Mouse (Mus musculus): ENCODE results near the gene Rasal2. TPM values are rescaled to one million over a fixed set of nuclear protein-coding genes. Genes with fewer than 3 reads are reported as not detected.
A peak's percentile ranks its signal among the peaks of the same experiment; 100 is the strongest.

The Rasal2 gene
- total RNA-seq, 2 experiments from 2014 or later = 33.0 to 36.5 TPM

DNA sequence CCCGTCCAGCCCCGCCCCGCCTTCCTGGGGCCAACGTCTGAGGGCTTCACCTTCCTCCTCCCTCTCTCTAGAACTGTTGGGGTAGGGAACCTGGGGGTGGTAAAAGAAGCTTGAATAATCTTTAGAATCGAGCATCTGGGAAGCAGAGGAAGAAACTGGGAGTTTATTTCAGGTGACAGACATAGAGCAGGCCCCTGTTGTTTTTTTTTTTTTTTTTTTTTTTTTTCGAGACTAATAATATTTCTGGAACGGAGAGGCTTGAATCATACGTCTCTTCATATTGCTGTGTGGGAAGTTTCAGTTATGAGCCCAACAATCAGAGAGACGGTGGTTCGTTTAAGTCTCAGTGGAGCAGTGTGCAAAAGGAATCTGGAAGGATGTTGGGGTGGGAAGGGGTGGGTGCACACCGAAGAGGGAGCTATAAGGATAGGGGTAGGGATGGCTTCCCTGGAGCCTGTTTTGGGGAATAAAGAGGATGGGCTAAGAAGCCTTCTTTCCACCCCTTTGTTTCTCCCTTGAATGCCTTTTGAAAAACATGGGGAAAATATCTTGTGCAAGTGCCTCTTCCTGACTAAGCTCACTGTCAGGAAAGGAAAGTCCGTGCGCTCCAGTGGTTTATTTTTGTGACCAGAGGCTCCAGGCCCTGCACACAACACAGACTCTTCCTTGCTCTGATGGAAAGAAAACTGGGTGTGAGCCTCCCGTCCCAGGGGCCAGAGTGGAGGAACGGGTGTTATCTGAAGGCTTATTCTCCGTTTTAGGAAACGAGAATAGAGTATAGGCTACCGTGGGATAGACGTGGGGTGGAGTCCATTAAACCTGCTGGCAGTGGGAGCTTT is 31.5 kb upstream of the Rasal2 start:
- intact Hi-C loops (cut with DNase I) = no loop called here
- peak; percentile 31 to 41 for DNase-seq

DNA sequence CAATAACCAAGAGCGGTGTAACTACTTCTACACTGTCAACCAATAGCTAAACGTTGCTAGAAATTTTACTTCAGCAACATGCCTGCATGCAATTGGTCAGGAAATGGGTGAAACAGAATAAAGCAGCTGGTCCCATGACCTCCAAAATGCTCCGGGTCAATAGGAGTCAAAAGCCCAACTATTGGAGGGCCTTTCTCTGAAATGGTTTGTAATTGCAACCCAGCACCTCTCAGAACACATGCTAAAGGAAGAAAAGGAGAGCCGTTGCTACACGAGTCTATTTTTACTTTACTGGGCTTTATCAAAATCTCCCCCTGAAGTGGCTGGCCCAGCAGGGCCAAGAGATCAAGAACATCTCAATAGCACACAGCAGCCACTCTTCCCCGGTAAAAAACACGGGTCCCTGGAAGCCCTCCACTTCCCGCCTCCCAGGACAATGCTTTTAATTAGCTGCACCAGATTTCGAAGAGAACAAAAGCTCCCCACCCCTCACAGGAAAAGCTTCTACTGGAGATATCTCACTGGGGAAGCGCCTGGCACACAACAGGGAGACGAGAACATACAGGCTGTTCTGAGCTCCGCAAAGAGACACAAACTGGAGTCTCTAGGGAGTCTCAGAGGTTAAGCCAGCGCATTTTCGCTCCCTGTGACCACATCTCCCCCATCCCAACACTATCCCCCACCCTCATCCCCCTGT is 30.8 kb upstream of the Rasal2 start:
- peak; percentile 66 to 73 for DNase-seq
- intact Hi-C loops (cut with DNase I) = no loop called here

DNA sequence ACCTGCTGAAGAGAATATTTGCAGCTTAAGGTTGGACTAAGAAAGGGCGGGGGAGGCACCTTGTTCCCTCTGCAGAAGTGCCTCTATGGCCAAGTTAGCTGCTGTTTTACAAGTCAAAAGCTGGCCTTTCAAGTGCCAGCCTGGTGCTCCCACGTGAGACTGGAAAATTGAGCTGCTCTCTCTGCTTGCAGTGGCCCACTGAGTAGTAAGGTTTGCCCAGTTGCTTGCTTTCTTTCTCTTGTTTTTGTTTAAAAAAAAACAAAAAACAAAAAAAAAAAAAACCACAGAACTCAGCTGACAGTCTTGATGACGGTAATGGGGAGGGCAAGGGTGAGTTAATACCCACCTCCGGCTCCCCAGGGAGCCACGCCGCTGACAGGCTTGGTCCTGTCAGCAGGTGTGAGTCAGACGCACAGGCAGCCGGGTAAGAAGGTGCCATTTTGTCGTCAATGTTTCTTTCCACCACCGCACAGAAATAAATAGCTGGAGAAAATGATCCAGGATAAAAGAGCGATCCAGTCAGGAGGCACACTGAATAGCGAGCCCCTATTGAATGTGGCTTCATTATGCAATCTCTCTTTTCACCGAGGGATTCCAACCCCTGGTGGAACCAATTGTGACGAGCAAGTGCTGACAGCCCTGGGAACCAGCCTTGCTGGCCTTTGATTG is 27.7 kb upstream of the Rasal2 start:
- no peak for DNase-seq
- intact Hi-C loops (cut with DNase I) = loop anchor here (2.0 kb wide), 1 partner anchor 21 kb away; no protein-coding TSS in a partner anchor

DNA sequence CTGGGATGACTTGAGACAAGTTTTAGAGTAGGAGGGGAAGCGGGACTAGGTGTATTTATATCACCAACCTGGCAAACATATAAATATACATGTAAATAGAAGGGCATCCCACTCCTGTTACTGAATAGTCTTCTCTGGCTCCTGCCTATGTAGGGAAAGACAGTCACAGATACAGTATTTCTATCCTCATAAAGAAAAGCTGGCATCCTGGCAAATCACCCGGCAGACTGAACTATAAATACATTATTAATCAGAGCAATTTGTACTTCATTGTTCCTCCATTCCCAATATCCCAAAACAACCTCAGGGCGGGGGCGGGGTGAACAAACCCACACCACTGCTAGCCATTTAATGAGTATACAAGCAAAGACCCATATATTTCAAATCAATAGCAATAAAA is 26.7 kb upstream of the Rasal2 start:
- DNase-seq = no peak
- intact Hi-C loops (cut with DNase I) = loop anchor here (2.0 kb wide), 1 partner anchor 20 kb away; no protein-coding TSS in a partner anchor

DNA sequence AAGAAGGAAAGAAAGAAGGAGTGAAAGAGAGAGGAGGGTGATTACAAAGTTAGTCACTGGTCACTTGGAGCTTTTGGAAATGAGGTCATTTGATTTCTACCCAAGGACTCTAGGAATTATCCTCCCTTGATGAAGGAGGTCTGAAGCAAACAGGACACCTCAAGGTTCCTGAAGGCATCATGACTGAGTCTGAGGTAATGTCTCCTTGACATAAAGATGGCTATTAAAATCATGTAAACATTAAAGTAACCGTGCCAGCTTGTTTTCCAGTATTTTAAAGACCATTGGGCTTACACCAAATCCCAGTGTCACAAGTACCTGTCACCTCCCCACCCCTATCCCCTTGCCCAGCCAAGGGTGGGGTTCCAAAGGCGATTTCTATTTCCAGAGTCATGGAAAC is 25.9 kb upstream of the Rasal2 start:
- no peak for DNase-seq
- intact Hi-C loops (cut with DNase I) = loop anchor here (2.0 kb wide), 1 partner anchor 19 kb away; no protein-coding TSS in a partner anchor

DNA sequence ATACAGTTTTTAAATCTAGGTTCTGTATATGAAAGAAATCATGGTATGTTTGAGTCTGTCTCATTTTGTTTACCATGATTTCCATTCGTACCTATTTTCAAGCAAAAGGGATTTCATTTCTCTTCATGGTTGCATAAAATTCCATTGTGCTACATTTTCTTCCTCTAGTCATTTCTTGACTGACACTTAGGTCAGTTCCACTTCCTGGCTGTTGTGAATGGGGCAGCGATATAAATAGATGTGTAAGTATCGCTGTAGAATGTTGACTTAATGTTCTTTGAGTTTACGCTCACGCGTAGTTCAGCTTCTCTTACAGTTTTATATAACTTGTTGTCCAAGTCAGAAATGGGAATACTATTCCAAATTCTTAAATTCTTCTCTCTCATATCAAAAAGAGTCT is 23.5 kb upstream of the Rasal2 start:
- DNase-seq = no peak
- intact Hi-C loops (cut with DNase I) = loop anchor here (1.0 kb wide), 1 partner anchor 11 kb away; no protein-coding TSS in a partner anchor

DNA sequence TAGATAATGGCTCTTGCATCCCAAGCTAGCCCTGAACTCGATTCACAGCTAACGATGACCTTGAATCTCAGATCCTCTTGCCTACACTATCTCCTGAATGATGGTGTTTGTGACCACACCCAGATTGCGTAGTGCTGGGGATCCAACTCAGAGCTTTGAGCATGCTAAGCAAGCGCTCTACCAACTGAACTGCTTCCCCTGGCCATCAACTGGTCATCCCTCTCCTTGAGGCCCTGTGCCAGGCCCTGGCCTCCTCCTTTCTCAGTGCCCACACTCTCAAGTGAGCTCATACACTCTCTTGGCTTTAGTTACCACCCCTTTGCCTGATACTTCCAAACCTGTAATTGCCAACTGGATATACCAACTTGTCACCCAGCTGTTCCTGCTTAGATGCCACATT is 22.0 kb upstream of the Rasal2 start:
- intact Hi-C loops (cut with DNase I) = no loop called here
- no peak for DNase-seq

DNA sequence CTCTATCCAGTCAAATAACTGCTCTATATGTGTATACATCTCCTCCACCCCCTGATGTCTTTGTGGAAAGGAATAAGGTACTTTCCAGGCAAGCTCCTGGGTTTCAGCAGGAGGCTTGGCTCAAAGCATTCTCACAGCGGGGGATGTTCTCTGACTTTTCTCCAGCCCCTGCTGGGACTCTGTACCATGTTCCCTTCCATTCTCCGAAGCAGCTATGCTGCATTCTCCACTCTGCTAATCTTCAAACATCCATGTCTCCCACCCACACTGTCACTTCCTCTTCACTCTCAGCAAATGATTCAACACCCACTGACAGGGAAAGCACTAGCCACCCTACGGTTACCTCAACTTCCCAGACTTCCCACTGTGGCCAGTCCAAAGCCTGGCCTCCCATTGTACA is 20.9 kb upstream of the Rasal2 start:
- no peak for DNase-seq
- intact Hi-C loops (cut with DNase I) = no loop called here

DNA sequence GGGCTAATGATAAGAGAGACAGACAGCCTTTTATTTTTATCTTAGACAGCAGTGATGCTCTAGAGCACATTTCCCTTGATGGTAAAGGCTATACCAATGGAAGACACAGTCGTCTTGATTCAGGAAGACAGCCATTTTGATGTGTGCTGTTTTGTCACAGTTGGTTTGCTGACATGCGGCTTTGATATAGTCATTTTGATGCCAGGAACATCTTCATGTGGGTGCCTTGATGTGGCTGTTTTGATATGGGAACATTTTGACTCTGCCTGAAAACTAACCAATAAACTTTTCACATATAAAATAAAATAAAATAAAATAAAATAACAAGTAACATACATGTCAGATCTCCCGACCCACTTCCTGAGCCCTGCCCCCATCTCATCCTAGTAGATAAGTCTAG is 16.0 kb upstream of the Rasal2 start:
- DNase-seq = no peak

DNA sequence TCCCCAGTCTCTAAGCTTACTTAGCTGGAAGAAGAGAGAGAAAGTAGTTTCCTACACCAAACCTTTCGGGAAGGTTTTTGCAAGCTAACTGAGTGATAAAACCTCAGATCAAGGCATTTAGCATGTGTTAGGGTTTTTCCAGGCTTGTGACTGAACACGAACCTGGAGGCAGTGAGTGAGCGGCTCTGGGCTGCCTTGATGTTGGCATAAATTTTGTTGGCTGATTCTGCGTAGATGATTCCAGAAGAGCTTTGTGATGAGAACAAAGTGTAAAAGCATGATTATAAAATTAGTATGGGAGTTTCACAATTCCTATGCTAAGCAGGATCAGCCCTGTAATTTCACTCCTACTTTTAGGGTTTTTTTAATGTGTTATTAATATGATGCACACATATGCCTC is 15.2 kb upstream of the Rasal2 start:
- DNase-seq = no peak
- intact Hi-C loops (cut with DNase I) = no loop called here

More for the DNA sequence above, 16.0 kb upstream of the Rasal2 start:
- intact Hi-C loops (cut with DNase I) = no loop called here

DNA sequence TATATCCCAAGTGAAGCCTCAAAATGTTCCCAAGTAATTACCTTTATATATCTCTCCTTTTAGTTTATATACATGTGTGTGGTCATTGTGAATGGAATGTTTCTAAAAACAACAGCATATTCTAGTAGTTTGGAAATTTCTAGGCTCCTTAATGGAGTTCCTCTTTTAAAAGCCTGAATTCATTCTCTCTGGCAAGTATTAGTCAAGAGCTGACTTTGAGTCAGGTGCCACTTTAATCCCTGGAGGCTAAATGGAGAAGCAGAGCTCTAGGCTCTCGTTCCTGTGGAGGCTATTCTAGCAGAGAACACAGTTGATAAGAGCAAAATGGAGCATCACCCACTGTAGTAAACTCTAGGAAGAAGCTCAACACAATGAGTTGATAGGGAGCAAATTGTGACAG is 14.5 kb upstream of the Rasal2 start:
- intact Hi-C loops (cut with DNase I) = no loop called here
- no peak for DNase-seq

DNA sequence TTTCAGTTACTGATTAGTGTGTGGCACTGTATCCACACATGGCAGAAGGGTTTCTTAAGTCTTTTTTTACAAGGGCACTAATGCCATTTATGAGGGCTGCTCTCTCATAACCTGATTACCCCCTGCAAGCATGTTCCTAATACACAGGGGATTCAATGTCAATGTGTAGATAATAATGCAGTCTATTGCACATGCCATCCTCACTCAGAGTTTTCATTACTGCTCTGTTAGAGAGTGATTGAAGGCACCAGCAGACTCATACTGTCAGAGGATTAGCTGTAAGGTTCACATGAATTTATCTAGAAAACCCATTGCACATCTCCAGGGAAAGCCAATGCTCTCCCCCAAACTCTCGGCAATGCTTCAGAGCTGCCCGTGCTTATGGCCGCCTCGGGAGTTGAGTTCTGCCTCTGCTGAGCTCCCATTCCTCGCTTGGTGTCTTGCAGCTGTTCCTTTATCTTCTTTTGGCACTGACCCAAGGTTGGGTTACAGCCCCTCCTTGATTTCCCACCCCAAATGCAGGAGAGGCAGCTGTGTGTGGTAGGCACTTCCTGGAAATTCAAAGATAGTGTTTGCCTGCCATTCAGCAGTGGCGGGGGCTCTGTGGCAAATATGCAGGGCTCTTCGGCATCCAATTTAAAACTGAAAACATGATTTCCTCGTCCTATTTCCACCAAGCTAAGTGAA is 13.5 kb upstream of the Rasal2 start:
- DNase-seq = peak in 1 of 2 experiments; percentile 28

DNA sequence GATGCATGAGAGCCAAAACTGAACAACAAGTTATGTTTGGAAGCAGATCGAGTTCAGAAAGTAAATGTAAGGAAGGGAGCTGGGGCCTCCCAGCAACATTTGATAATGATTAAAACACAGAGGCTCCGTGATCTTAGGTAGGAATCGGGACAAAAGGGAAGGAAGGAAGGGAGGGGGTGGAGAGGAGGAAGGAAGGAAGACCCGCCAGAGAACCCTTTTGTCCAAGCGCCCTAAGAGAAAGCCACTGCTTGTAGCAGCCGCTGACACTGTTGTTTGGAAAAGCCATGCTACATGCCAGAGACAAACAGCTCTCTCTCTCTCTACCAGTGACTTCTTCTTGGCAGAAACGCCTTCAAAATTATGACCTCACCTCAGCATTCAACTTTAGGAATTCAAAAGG is 5.5 kb upstream of the Rasal2 start:
- intact Hi-C loops (cut with DNase I) = loop anchor here (2.0 kb wide), 2 partner anchors 21 to 31 kb away; no protein-coding TSS in a partner anchor
- DNase-seq = peak; percentile 21 to 32

More for the DNA sequence above, 13.5 kb upstream of the Rasal2 start:
- intact Hi-C loops (cut with DNase I) = loop anchor here (1.0 kb wide), 1 partner anchor 9 kb away; no protein-coding TSS in a partner anchor

DNA sequence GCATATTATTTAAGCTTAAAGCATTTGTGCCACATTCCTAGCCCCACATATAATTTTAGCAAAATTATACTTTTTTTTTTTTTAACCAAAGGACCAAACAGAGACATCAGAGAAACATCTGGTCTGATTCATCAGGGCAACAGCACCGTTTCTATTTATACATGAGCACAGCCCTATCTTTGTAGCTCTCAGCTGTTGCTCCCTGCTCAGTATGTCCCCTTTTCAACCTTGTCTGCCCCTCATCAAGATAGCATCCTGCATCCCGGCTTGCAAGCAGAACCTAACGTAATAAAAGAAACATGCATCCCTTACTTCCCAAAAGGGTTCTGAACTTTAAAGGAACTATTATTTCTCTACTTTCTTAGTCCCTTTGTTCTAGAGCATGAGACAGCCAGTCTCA is 5.0 kb upstream of the Rasal2 start:
- no peak for DNase-seq
- intact Hi-C loops (cut with DNase I) = loop anchor here (2.0 kb wide), 1 partner anchor 31 kb away; no protein-coding TSS in a partner anchor

DNA sequence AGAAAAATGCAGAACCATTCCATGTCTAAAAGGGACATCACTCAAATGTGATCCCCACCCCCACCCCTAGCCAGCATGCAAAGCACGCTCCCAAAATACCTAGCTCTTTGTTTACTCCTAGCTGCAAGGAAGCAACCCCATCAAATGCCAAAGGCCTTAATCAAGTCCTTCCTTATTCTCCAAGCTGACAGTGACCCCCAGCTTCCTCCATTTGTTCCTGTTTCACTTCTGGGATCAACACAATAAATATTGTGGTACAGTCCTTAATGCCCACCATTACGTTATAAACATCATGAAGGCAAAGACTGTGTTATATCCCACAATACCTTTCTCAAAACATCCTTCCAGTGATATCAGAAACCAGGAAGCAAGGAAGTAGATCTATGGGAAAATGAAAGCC is 4.2 kb upstream of the Rasal2 start:
- no peak for DNase-seq
- intact Hi-C loops (cut with DNase I) = loop anchor here (2.0 kb wide), 1 partner anchor 32 kb away; no protein-coding TSS in a partner anchor

DNA sequence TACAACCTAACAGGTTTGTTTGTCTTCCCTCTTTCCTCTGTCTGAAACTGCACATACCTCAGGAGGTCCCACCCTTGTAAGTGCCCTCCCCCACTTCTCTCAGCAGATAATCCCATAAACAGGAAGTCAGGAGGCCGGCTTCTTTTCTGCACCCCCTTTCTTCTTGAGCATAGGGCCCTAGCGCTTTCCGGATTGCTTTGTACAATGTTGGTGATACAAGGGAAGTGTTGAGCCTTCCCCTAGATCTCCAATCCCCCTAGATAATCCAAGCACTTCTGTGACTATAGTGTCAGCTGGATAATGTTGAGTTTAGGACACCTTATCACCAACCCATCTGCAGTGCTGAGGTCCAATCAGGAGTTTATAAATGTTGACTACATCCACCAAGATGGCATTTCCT is 3.4 kb upstream of the Rasal2 start:
- DNase-seq = no peak
- intact Hi-C loops (cut with DNase I) = loop anchor here (2.0 kb wide), 1 partner anchor 33 kb away; no protein-coding TSS in a partner anchor

DNA sequence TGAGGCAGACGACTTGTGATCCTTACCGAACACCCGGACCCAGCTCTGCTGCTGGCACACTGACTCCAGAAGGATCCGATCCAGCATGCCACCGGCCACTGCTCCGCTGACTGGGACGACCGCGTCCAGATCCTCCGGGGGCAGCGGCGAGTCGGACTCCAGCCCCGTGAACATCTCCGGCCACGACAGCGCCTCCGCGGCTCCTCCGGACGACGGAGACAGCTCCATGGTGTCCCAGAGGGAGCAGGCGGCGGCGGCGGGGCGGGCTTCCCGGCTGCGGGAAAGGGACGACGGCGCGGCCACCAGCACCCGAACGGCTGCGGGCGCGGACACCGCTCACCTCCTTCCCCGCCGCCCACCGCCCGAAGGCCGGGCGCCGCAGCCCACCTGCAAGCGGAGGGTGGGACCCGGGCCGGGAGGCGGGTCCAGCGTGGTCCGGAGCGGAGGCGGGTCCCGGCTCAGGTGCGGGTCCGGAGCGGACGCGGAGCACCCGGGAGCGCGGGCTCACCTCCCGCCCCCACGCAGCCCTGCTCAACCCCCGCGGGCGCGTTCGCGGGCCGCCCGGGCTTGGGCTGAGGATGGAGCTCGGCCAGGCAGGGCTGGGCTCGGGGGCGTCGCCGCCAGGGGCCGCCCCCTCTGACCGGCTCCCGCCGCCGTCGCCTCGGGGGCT is 549 bp downstream of the Rasal2 start:
- intact Hi-C loops (cut with DNase I) = loop anchor here (5.0 kb wide), 1 partner anchor 105 kb away; no protein-coding TSS in a partner anchor
- DNase-seq = peak; percentile 79 to 82

DNA sequence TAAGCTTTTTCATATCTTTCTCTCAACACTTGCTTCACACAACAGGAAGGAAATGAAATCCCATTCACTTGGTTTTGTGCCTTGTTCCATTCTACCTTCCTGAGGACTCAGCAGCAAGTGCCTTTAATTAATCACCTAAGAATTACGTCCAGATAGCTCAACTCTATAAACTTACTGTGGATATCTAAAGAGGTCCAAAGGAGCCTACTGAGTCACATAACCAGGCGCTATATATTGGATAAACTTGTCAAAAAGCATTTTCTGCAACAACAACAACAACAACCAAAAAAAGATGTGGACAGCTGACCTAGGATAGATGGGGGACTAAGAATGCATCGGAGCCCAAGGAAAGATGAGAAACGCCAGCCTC is 1.1 kb downstream of the Rasal2 start:
- intact Hi-C loops (cut with DNase I) = loop anchor here (5.0 kb wide), 1 partner anchor 104 kb away; no protein-coding TSS in a partner anchor

DNA sequence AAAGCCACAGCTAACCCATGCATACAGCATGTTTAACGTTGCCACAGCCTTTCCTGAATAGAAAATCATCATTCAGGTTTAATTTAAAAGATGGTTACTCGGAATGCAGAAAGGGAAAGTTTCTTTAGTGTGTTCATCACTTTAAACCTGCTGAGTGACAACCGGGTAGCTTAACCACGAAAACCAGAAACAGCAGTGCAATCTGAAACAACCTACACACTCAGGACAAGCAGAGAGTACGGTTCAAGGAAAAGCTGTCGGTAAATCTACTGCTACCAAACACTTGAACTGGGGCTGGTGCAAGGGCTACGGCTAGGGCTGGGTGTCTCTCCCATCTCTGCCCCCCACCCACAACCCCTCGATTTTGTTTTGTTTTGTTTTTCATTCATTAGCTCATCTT is 1.5 kb downstream of the Rasal2 start:
- intact Hi-C loops (cut with DNase I) = loop anchor here (5.0 kb wide), 1 partner anchor 104 kb away; no protein-coding TSS in a partner anchor
- no peak for DNase-seq

More for the DNA sequence above, 1.1 kb downstream of the Rasal2 start:
- no peak for DNase-seq

Measured in heart, postnatal 14 days (tissue).